Mouse (Mus musculus) intestine, postnatal 0 days (tissue): ENCODE measurements around the gene Tmem91. TPM values are rescaled to one million over a fixed set of nuclear protein-coding genes. Genes with fewer than 3 reads are reported as not detected.

Experiments used
- ATAC-seq: fragments of 200-750 bp; cut with Nextera tagmentation; 2 replicates; pipeline ENCODE4 v1.8.0; 2017; ENCODE audit warnings: mild to moderate bottlenecking, moderate TSS enrichment, moderate library complexity
- H3K27ac ChIP-seq: fragments of 300-500 bp; sonication (generic); 2 replicates; pipeline ENCODE4 v1.5.1; 2014; ENCODE audit warnings: mild to moderate bottlenecking, low read depth, low read length, moderate library complexity
- H3K27me3 ChIP-seq: fragments of 300-500 bp; sonication (generic); replicated peaks from 2 replicates; pipeline ENCODE4 v1.6.1; 2014; ENCODE audit warnings: low read length, mixed read lengths; ENCODE audit not compliant: control insufficient read depth, insufficient read depth
- H3K36me3 ChIP-seq: fragments of 300-500 bp; sonication (generic); 2 replicates; pipeline ENCODE4 v1.6.1; 2014; ENCODE audit warnings: mild to moderate bottlenecking, moderate library complexity; ENCODE audit not compliant: control insufficient read depth, insufficient read depth
- H3K4me1 ChIP-seq: fragments of 300-500 bp; sonication (generic); replicated peaks from 2 replicates; pipeline ENCODE4 v1.6.1; 2014; ENCODE audit warnings: antibody characterized with exemption, low read length, mixed read lengths; ENCODE audit not compliant: control insufficient read depth, insufficient read depth
- H3K4me2 ChIP-seq: fragments of 300-500 bp; sonication (generic); replicated peaks from 2 replicates; pipeline ENCODE4 v1.6.1; 2014; ENCODE audit warnings: low read depth, mild to moderate bottlenecking, moderate library complexity
- H3K4me3 ChIP-seq: fragments of 300-500 bp; sonication (generic); 2 replicates; pipeline ENCODE4 v1.5.1; 2014; ENCODE audit warnings: low read depth, low read length
- H3K9ac ChIP-seq: fragments of 300-500 bp; sonication (generic); 2 replicates; pipeline ENCODE4 v1.6.1; 2014; ENCODE audit warnings: mild to moderate bottlenecking, low read depth, low read length
- H3K9me3 ChIP-seq: fragments of 300-500 bp; sonication (generic); 2 replicates; pipeline ENCODE4 v1.6.1; 2016; ENCODE audit warnings: mixed run types; ENCODE audit not compliant: control insufficient read depth
- CTCF ChIP-seq: sonication (generic); IDR thresholded peaks from 2 replicates; pipeline ENCODE4 v1.5.1; 2016; ENCODE audit warnings: low read depth, mild to moderate bottlenecking, control low read depth, antibody characterized with exemption, moderate library complexity
- WGBS: fragments of 180-500 bp; shearing (Covaris S2); extraction: QIAGEN DNeasy Blood & Tissue Kit; methylation state at CpG from one replicate; pipeline ENCODE4 v1.1.7; 2014; 5-methylcytosine and 5-hydroxymethylcytosine counted together
- polyA plus RNA-seq: library from polyadenylated mRNA; unstranded; fragments of >200 nt; fragmentation: Nextera tagmentation; extraction: Ambion mirVana; gene quantifications from 2 replicates; pipeline ENCODE4 v1.2.1, GENCODE M21; 2015

Gene Tmem91
- polyA plus RNA-seq, 1 experiment from 2014 or later: 1.3 TPM

DNA sequence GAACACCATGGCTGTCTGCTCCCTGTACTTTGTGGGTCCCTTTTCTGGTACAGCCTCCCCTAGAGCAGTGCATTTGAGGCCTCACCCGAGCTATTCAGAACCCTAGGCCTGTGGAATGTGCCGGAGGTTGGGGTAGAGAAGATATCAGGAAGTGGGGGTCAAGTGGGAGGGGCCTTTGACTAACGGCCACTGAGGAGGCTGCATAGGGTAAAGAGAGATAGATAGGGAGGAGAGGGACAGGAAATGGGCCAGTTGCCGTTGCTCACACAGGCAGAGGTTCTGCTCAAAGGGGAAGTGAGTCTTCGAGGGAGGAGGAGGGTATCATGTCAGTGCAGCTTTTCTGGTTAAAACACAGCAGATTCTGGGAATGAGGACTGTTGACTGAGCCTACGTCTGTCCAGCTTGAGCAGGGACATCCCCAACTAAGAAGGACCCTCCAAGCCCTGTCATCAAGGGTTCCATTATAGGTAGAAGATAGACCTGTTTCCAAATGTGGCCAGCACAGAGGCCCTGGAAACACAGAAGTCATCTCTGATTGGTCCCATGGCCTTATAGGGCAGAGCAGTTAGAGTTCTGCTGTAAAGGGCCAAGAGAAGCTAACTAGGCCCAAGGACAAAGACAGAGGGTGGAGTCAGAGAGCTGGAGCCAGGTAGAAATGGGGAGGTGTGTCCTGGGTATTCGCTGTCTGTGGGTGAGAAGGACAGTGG lies 8.7 kb upstream of the Tmem91 start:
- Histone ChIP-seq H3K4me1 (peaks cover 3% of the 10 kb centered on the region; the same call in 1 of the 2 replicates), H3K9ac (no peak overlapping the region), H3K27me3 (no peaks in the 10 kb centered on the region), H3K36me3 (no peaks in the 10 kb centered on the region), H3K27ac (no peak overlapping the region), H3K4me2 (no peak overlapping the region), H3K4me3 (no peak overlapping the region), H3K9me3 (no peaks in the 10 kb centered on the region)
- no peak for ATAC-seq
- no peak for TF ChIP-seq CTCF
- WGBS: 58% methylated on average over 7 of the region's 7 CpGs

DNA sequence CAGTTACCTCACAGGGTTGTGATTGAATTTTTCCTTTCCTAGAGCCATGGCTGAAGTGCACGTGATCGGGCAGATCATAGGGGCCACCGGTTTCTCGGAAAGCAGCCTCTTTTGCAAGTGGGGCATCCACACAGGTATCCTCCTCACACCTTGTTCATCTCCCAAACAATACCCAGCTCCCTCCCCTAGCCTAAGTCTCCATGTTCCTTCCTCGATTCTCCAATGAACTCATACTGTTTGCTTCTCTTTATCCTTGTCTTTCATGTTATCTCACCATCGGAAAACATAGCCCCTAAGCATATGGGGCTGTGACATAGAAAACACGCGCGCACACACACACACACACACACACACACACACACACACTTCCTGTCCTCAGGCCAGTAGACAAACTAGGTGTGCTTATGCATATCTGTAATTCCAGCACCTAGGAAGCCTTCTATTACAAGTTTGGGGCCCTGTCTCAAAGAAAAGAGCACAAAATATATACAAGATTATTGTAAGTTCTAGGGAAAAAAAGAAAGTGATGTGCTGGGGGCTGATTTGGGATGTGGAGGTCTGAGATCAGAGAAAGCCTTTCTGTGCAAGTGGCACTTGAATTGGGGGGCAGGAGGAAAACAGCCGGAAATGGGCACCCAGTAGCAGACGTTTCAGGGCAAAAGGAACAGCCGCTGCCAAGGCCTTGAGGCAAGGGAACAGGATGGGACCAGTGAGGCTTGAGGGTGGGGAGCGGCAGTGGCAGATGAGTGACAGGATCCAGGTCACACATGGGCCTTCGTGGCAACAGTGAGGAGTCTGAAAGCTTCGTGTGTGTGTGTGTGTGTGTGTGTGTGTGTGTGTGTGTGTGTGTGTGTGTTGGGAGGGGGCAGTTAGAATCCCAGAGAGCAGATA lies 6.6 kb upstream of the Tmem91 start:
- H3K27ac ChIP-seq: no peak overlapping the region
- WGBS: 58% methylated on average over 15 of the region's 15 CpGs
- H3K9me3 ChIP-seq: no peaks in the 10 kb centered on the region
- TF ChIP-seq CTCF: no peak
- H3K4me2 ChIP-seq: peak overlapping the region; percentile 58
- H3K4me3 ChIP-seq: no peak overlapping the region; the same call in 1 of the 2 replicates
- H3K4me1 ChIP-seq: peaks cover 3% of the 10 kb centered on the region; the same call in 1 of the 2 replicates
- no peaks in the 10 kb centered on the region for H3K36me3 ChIP-seq
- no peaks in the 10 kb centered on the region for H3K27me3 ChIP-seq
- ATAC-seq: no peak
- H3K9ac ChIP-seq: no peak overlapping the region

DNA sequence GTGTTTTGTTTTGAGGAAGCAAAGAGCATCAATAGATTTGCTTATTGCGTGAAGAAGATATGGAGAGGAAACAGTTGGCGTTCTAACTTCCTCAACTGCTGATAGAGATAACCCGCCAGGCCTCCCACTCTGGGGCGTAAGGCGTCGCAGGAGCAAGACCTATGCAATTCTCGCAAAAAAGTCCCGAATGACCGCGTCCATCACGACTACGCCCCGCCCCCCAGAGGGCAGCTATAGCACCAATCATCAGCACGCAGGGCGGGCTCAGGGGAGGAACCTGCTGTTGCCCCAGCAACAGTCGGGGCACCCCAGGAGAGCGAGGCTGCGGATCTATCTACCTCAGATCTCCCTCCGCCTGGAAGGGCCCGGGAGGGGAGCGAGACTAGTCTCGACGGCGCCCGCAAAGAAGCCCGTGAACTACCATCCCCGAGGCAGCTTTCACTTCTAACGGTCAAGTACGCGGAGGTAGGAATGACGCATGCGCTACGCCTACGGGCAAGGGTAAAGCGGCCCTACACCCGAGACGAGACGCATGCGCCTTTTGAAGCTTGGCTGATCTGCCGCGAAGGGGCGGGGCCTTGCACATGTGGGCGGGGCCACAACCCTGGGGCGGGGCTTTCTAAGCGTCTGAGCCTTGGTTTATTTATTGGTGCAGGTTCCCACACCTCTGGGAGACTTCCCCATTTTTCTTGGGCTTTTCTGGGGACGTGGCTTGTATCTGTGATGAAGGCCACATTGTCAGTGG lies 5.7 kb upstream of the Tmem91 start, which contains the start of gene B9d2:
B9d2 (plus strand) TSS at position 267 of the 745 bp plus-strand sequence.
- peaks cover 5% of the 10 kb centered on the region for H3K27me3 ChIP-seq
- under 1% methylated on average over 46 of the region's 46 CpGs for WGBS
- no peaks in the 10 kb centered on the region for H3K9me3 ChIP-seq
- H3K27ac ChIP-seq: peak within 1 kb of the TSS; percentile 58
- peak; percentile 95 for ATAC-seq
- TF ChIP-seq CTCF: peak; percentile 32
- H3K4me2 ChIP-seq: peak within 1 kb of the TSS; percentile 58
- H3K9ac ChIP-seq: 0 out of 2 replicates have a peak within 1 kb of the TSS, but pooled peaks have one; percentile 35
- H3K36me3 ChIP-seq: no peaks in the 10 kb centered on the region
- peak within 1 kb of the TSS; percentile 62 for H3K4me3 ChIP-seq
- H3K4me1 ChIP-seq: 0 out of 2 replicates have a peak, but pooled peaks cover 3% of the 10 kb centered on the region

DNA sequence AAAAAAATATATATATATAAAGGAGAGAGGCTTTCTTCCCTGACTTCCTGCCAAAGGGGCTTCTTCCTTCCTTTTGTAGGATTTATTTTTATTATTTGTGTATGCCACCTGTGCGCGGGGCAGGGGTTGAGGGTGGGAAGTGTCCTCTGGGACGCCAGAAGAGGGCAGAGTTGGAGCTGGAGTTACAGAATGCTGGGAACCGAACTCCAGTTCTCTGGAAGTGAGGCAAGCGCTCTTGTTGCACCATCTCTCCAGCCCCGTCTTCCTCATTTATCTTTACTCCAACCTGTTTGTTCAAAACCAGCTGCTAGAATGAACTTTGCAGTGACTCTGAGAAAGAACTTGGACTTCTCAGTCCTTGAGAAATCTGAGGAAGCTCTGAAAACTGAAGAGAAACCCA lies 5.0 kb upstream of the Tmem91 start:
- Histone ChIP-seq H3K4me2 (peak overlapping the region; percentile 58), H3K27me3 (peaks cover 10% of the 10 kb centered on the region), H3K27ac (no peak overlapping the region), H3K4me1 (0 out of 2 replicates have a peak, but pooled peaks cover 3% of the 10 kb centered on the region), H3K4me3 (peak overlapping the region; percentile 62), H3K36me3 (no peaks in the 10 kb centered on the region), H3K9ac (no peak overlapping the region), H3K9me3 (no peaks in the 10 kb centered on the region)
- WGBS: 7% methylated on average over 6 of the region's 6 CpGs
- TF ChIP-seq CTCF: peak; percentile 50; the same call in 1 of the 2 replicates
- ATAC-seq: no peak

DNA sequence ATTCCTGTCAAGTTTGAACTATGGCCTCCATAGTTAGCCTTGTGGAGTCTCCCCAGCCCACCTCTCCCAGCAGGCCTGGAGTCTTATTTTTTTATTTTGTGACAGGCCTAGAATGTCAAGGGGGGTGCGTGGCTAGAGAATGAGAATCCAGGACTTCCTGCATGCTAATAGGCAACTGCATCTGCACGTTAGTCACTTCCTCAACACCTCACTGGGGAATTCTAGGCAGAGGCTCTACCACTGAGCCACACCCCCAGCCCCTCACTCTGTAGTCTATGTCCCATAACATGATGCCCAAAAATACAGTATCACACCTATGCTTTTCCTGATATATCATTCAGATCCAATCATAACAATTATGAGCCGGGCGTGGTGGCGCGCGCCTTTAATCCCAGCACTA lies 2.0 kb upstream of the Tmem91 start:
- Histone ChIP-seq H3K4me2 (no peak overlapping the region), H3K27me3 (peaks cover 19% of the 10 kb centered on the region), H3K9ac (no peak overlapping the region), H3K4me3 (no peak overlapping the region), H3K9me3 (no peaks in the 10 kb centered on the region), H3K36me3 (no peaks in the 10 kb centered on the region), H3K27ac (no peak overlapping the region), H3K4me1 (0 out of 2 replicates have a peak, but pooled peaks cover 6% of the 10 kb centered on the region)
- WGBS: 91% methylated on average over 7 of the region's 7 CpGs
- ATAC-seq: no peak
- TF ChIP-seq CTCF: no peak
